Mouse (Mus musculus) heart, embryonic 11.5 days (tissue): ENCODE results near the gene Hgfac. TPM values are rescaled to one million over a fixed set of nuclear protein-coding genes. Genes with fewer than 3 reads are reported as not detected.

Experiments used
- microRNA-seq: library from miRNA; unstranded; fragments of <30 nt; microRNA quantifications from one replicate; pipeline ENCODE4, GENCODE M21; 2016; ENCODE audit warnings: borderline number of aligned reads
- polyA plus RNA-seq: library from polyadenylated mRNA; unstranded; fragments of >200 nt; fragmentation: Nextera tagmentation; extraction: Ambion mirVana; gene quantifications from 2 replicates; pipeline ENCODE4 v1.2.1, GENCODE M21; 2014

Hgfac gene
- polyA plus RNA-seq, 1 experiment from 2014 or later = 0.66 TPM

Small RNA genes lying within 50 kb of the gene (microRNA-seq; reads per million reads assigned to microRNA genes)
- gene Mir3097 = 4.3 reads per million, percentile 36 among the genes with 10 or more reads in this experiment

Other genes starting within 250 kb of the Hgfac start
- gene Msantd1, start 133.5 kb upstream of the Hgfac start, polyA plus RNA-seq = 0.42 and 0.97 TPM in 2 replicates
- gene Rgs12, start 92.1 kb upstream of the Hgfac start, polyA plus RNA-seq = 25.6 and 29.5 TPM in 2 replicates
- 2.8 and 3.3 TPM in 2 replicates for gene Dok7, start 15.3 kb downstream of the Hgfac start, polyA plus RNA-seq
- 130 and 151 TPM in 2 replicates for gene Lrpap1, start 64.3 kb downstream of the Hgfac start, polyA plus RNA-seq
- gene Adra2c, start 236.8 kb downstream of the Hgfac start, polyA plus RNA-seq = 0.04 TPM in 1 of 2 replicates, not detected in the other